Mouse (Mus musculus): ENCODE measurements at regions not wholly inside any gene's neighbourhood (a gene's known extent, or its start where the extent isn't known, plus 50 kb on each side); places are given as distances from the start of the nearest gene placed in this dataset.

DNA sequence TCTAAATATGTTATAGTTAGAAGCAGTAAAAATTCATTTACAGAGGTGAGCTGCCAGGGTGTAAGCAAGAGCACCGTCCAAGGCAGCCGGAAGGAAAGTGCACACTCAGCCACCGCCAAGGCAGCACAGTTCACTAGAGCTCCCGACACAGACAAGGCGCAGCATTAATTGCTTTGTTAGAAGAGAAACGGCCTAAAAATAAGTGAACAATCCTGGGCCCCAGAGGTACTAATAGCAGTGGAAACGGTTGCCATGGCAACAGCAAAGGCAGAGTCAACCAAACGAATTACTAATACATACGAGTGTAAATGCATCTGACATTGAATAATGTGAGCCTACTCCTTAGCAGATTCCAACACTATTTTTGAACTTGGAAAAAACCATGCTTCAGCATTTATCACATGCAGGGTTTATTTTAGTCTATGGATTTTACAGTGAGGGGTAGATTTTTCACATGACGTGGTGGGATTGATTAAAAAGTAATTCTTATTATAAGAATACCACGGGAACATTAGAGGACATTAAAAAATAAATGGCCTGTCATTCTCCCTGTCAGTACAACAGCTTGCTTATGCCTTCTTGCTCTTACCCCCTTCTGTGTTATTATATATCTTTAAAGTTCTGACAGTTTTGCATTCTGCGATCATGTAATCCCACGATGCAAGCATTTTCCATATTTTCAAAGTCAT is 62.5 kb downstream of the Cavin4 start:
- H3K27ac ChIP-seq (replicated peaks in 1 of 2; ENCODE audit: control insufficient read depth in 1 of 2, insufficient read depth in 1 of 2, low read depth in 2 of 2, low read length in 2 of 2) = no peak overlapping the region
- H3K36me3 ChIP-seq (ENCODE audit: control insufficient read depth, insufficient read depth, low read length) = no peaks in the 10 kb centered on the region
- ATAC-seq (ENCODE audit: insufficient number of reproducible peaks, insufficient read depth, low FRiP score, low read depth) = no peak
- no peak overlapping the region for H3K4me3 ChIP-seq (ENCODE audit: control insufficient read depth in 1 of 2, insufficient read depth in 1 of 2, low read depth in 1 of 2, low read length in 2 of 2)
- H3K27me3 ChIP-seq (ENCODE audit: control insufficient read depth, insufficient read depth, low read length) = no peaks in the 10 kb centered on the region
- H3K9ac ChIP-seq (ENCODE audit: low read length) = no peak overlapping the region
- H3K9me3 ChIP-seq (ENCODE audit: control insufficient read depth, low read length) = no peaks in the 10 kb centered on the region
- WGBS = 62% methylated on average over 13 of the region's 13 CpGs
- H3K4me1 ChIP-seq (ENCODE audit: control insufficient read depth in 2 of 2, insufficient read depth in 2 of 2, low read length in 2 of 2) = no peaks in the 10 kb centered on the region
- no peak overlapping the region for H3K4me2 ChIP-seq (ENCODE audit: low read length)

GRCm38 (mm10) chr4:48726349-48726835 is 63.1 kb downstream of the Cavin4 start:
- Histone ChIP-seq H3K9ac (ENCODE audit: low read length) (no peak overlapping the region), H3K36me3 (ENCODE audit: control insufficient read depth, insufficient read depth, low read length) (no peaks in the 10 kb centered on the region), H3K4me1 (ENCODE audit: control insufficient read depth in 2 of 2, insufficient read depth in 2 of 2, low read length in 2 of 2) (no peaks in the 10 kb centered on the region), H3K4me2 (ENCODE audit: low read length) (no peak overlapping the region), H3K9me3 (ENCODE audit: control insufficient read depth, low read length) (no peaks in the 10 kb centered on the region), H3K4me3 (ENCODE audit: control insufficient read depth in 1 of 2, insufficient read depth in 1 of 2, low read depth in 1 of 2, low read length in 2 of 2) (no peak overlapping the region), H3K27me3 (ENCODE audit: control insufficient read depth, insufficient read depth, low read length) (no peaks in the 10 kb centered on the region), H3K27ac (replicated peaks in 1 of 2; ENCODE audit: control insufficient read depth in 1 of 2, insufficient read depth in 1 of 2, low read depth in 2 of 2, low read length in 2 of 2) (no peak overlapping the region)
- WGBS = 89% methylated on average over 11 of the region's 11 CpGs
- no peak for ATAC-seq (ENCODE audit: insufficient number of reproducible peaks, insufficient read depth, low FRiP score, low read depth)

GRCm38 (mm10) chr4:48734854-48735564 is 71.7 kb downstream of the Cavin4 start:
- Histone ChIP-seq H3K9me3 (ENCODE audit: control insufficient read depth, low read length) (no peaks in the 10 kb centered on the region), H3K4me3 (ENCODE audit: control insufficient read depth in 1 of 2, insufficient read depth in 1 of 2, low read depth in 1 of 2, low read length in 2 of 2) (no peak overlapping the region), H3K4me1 (ENCODE audit: control insufficient read depth in 2 of 2, insufficient read depth in 2 of 2, low read length in 2 of 2) (peaks cover 2 to 8% of the 10 kb centered on the region in 2 experiments; a peak in 2 of 4 replicates), H3K36me3 (ENCODE audit: control insufficient read depth, insufficient read depth, low read length) (no peaks in the 10 kb centered on the region), H3K27me3 (ENCODE audit: control insufficient read depth, insufficient read depth, low read length) (no peaks in the 10 kb centered on the region), H3K27ac (replicated peaks in 1 of 2; ENCODE audit: control insufficient read depth in 1 of 2, insufficient read depth in 1 of 2, low read depth in 2 of 2, low read length in 2 of 2) (no peak overlapping the region), H3K9ac (ENCODE audit: low read length) (no peak overlapping the region), H3K4me2 (ENCODE audit: low read length) (peak overlapping the region; percentile 21; the same call in 1 of the 2 replicates)
- ATAC-seq (ENCODE audit: insufficient number of reproducible peaks, insufficient read depth, low FRiP score, low read depth) = no peak
- WGBS = 51% methylated on average over 10 of the region's 10 CpGs

GRCm38 (mm10) chr4:48746237-48746636 is 82.9 kb downstream of the Cavin4 start:
- Histone ChIP-seq H3K27me3 (ENCODE audit: control insufficient read depth, insufficient read depth, low read length) (no peaks in the 10 kb centered on the region), H3K4me3 (ENCODE audit: control insufficient read depth in 1 of 2, insufficient read depth in 1 of 2, low read depth in 1 of 2, low read length in 2 of 2) (no peak overlapping the region), H3K9ac (ENCODE audit: low read length) (no peak overlapping the region), H3K36me3 (ENCODE audit: control insufficient read depth, insufficient read depth, low read length) (no peaks in the 10 kb centered on the region), H3K27ac (replicated peaks in 1 of 2; ENCODE audit: control insufficient read depth in 1 of 2, insufficient read depth in 1 of 2, low read depth in 2 of 2, low read length in 2 of 2) (no peak overlapping the region), H3K4me1 (ENCODE audit: control insufficient read depth in 2 of 2, insufficient read depth in 2 of 2, low read length in 2 of 2) (peaks cover 0 to 2% of the 10 kb centered on the region in 2 experiments; a peak in 1 of 4 replicates), H3K4me2 (ENCODE audit: low read length) (no peak overlapping the region), H3K9me3 (ENCODE audit: control insufficient read depth, low read length) (0 out of 2 replicates have a peak, but pooled peaks cover 3% of the 10 kb centered on the region)
- ATAC-seq (ENCODE audit: insufficient number of reproducible peaks, insufficient read depth, low FRiP score, low read depth) = no peak
- WGBS = 78% methylated on average over 3 of the region's 3 CpGs

- no peak for ATAC-seq (ENCODE audit: insufficient number of reproducible peaks, insufficient read depth, low FRiP score, low read depth)
- 67% methylated on average over 7 of the region's 7 CpGs for WGBS
These were observed 86.3 kb downstream of the Cavin4 start for GRCm38 (mm10) chr4:48749566-48749965.

GRCm38 (mm10) chr4:48750087-48750486 is 86.8 kb downstream of the Cavin4 start:
- Histone ChIP-seq H3K9ac (ENCODE audit: low read length) (no peak overlapping the region), H3K4me3 (ENCODE audit: control insufficient read depth in 1 of 2, insufficient read depth in 1 of 2, low read depth in 1 of 2, low read length in 2 of 2) (no peak overlapping the region), H3K27ac (replicated peaks in 1 of 2; ENCODE audit: control insufficient read depth in 1 of 2, insufficient read depth in 1 of 2, low read depth in 2 of 2, low read length in 2 of 2) (peak overlapping the region in 1 of 2 experiments; percentile 9; a peak in 1 of 4 replicates), H3K36me3 (ENCODE audit: control insufficient read depth, insufficient read depth, low read length) (no peaks in the 10 kb centered on the region), H3K27me3 (ENCODE audit: control insufficient read depth, insufficient read depth, low read length) (no peaks in the 10 kb centered on the region), H3K4me1 (ENCODE audit: control insufficient read depth in 2 of 2, insufficient read depth in 2 of 2, low read length in 2 of 2) (peaks cover 2 to 7% of the 10 kb centered on the region in 2 experiments), H3K9me3 (ENCODE audit: control insufficient read depth, low read length) (0 out of 2 replicates have a peak, but pooled peaks cover 3% of the 10 kb centered on the region), H3K4me2 (ENCODE audit: low read length) (no peak overlapping the region)
- 49% methylated on average over 5 of the region's 5 CpGs for WGBS
- peak; percentile 56; the same call in 1 of the 2 replicates for ATAC-seq (ENCODE audit: insufficient number of reproducible peaks, insufficient read depth, low FRiP score, low read depth)

More at GRCm38 (mm10) chr4:48749566-48749965, 86.3 kb downstream of the Cavin4 start:
- H3K4me1 ChIP-seq (ENCODE audit: control insufficient read depth in 2 of 2, insufficient read depth in 2 of 2, low read length in 2 of 2) = peaks cover 2 to 5% of the 10 kb centered on the region in 2 experiments
- H3K9me3 ChIP-seq (ENCODE audit: control insufficient read depth, low read length) = 0 out of 2 replicates have a peak, but pooled peaks cover 3% of the 10 kb centered on the region
- no peak overlapping the region for H3K4me3 ChIP-seq (ENCODE audit: control insufficient read depth in 1 of 2, insufficient read depth in 1 of 2, low read depth in 1 of 2, low read length in 2 of 2)
- no peak overlapping the region for H3K9ac ChIP-seq (ENCODE audit: low read length)
- H3K27me3 ChIP-seq (ENCODE audit: control insufficient read depth, insufficient read depth, low read length) = no peaks in the 10 kb centered on the region
- no peak overlapping the region for H3K4me2 ChIP-seq (ENCODE audit: low read length)
- no peaks in the 10 kb centered on the region for H3K36me3 ChIP-seq (ENCODE audit: control insufficient read depth, insufficient read depth, low read length)
- peak overlapping the region in 1 of 2 experiments; percentile 9; a peak in 1 of 4 replicates for H3K27ac ChIP-seq (replicated peaks in 1 of 2; ENCODE audit: control insufficient read depth in 1 of 2, insufficient read depth in 1 of 2, low read depth in 2 of 2, low read length in 2 of 2)

DNA sequence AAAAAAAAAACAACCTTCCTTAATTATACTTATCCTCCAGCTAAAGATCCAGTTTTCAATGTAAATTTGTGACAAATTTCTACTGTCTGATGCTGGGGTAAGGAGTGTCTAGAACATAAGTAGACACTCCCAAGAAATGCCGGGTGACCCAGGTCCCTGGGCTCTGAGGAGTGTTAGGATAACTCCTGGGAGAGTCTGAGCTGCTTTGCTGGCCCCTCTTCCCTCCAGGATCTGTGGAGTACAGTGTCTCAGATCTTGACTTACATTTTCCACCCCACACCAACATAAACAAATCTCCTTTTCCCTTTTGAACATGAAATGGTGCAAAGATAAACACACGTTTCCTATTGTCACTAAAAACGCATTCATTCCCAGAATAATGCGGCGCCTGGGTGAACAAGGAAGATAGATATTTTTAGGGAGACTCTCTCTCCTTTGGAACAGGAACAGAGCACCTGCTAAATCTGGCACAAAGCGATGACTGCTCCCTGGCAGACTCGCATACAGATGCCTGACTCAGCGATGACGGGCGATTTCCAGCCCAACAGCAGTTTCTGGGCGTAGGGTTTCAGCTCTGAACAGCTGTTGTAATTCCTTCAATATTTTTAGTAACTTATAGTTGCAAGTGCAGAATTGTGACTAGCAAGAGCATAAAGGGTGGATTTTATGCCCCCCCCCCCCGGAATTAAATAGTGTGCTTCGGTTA is 91.3 kb downstream of the Cavin4 start:
- H3K9ac ChIP-seq (ENCODE audit: low read length) = no peak overlapping the region
- no peak overlapping the region for H3K4me3 ChIP-seq (ENCODE audit: control insufficient read depth in 1 of 2, insufficient read depth in 1 of 2, low read depth in 1 of 2, low read length in 2 of 2)
- no peaks in the 10 kb centered on the region for H3K36me3 ChIP-seq (ENCODE audit: control insufficient read depth, insufficient read depth, low read length)
- no peaks in the 10 kb centered on the region for H3K9me3 ChIP-seq (ENCODE audit: control insufficient read depth, low read length)
- H3K27ac ChIP-seq (replicated peaks in 1 of 2; ENCODE audit: control insufficient read depth in 1 of 2, insufficient read depth in 1 of 2, low read depth in 2 of 2, low read length in 2 of 2) = peak overlapping the region; percentile 80 to 81
- no peaks in the 10 kb centered on the region for H3K27me3 ChIP-seq (ENCODE audit: control insufficient read depth, insufficient read depth, low read length)
- H3K4me2 ChIP-seq (ENCODE audit: low read length) = peak overlapping the region; percentile 52
- 7% methylated on average over 13 of the region's 13 CpGs for WGBS
- peak; percentile 66; the same call in 1 of the 2 replicates for ATAC-seq (ENCODE audit: insufficient number of reproducible peaks, insufficient read depth, low FRiP score, low read depth)
- peaks cover 2 to 16% of the 10 kb centered on the region in 2 experiments for H3K4me1 ChIP-seq (ENCODE audit: control insufficient read depth in 2 of 2, insufficient read depth in 2 of 2, low read length in 2 of 2)

All from heart, embryonic 14.5 days (tissue).